Mouse (Mus musculus) stomach, embryonic 14.5 days (tissue): Measurements from ENCODE around the gene Dynlt3. TPM values are rescaled to one million over a fixed set of nuclear protein-coding genes. Genes with fewer than 3 reads are reported as not detected.
"Not testable (repeated sequence)": the region's sequence is repeated elsewhere in the genome, so short reads cannot be mapped to it uniquely, and the experiment has no call there.

Experiments
- ATAC-seq: fragments of 200-750 bp; cut with Nextera tagmentation; 2 replicates; pipeline ENCODE4 v1.8.0; 2017; ENCODE audit warnings: low read depth, moderate TSS enrichment; ENCODE audit not compliant: insufficient number of reproducible peaks, insufficient read depth, low FRiP score
- H3K27ac ChIP-seq: fragments of 300-500 bp; sonication (generic); 2 replicates; pipeline ENCODE4 v1.5.1; 2014; ENCODE audit warnings: mild to moderate bottlenecking, low read length, moderate library complexity, mixed read lengths
- H3K27me3 ChIP-seq: fragments of 300-500 bp; sonication (generic); 2 replicates; pipeline ENCODE4 v1.6.1; 2014; ENCODE audit warnings: low read length, control low read depth, mixed read lengths; ENCODE audit not compliant: control insufficient read depth, insufficient read depth
- H3K36me3 ChIP-seq: fragments of 300-500 bp; sonication (generic); 2 replicates; pipeline ENCODE4 v1.6.1; 2014; ENCODE audit warnings: mild to moderate bottlenecking, control low read depth, low read length, moderate library complexity, mixed read lengths; ENCODE audit not compliant: control insufficient read depth, insufficient read depth
- H3K4me1 ChIP-seq: fragments of 300-500 bp; sonication (generic); 2 replicates; pipeline ENCODE4 v1.6.1; 2014; ENCODE audit warnings: low read length, control low read depth, mixed read lengths; ENCODE audit not compliant: control insufficient read depth, insufficient read depth
- H3K4me2 ChIP-seq: fragments of 300-500 bp; sonication (generic); replicated peaks from 2 replicates; pipeline ENCODE4 v1.6.1; 2014; ENCODE audit warnings: low read depth, low read length, control low read depth
- H3K4me3 ChIP-seq: fragments of 300-500 bp; sonication (generic); 2 replicates; pipeline ENCODE4 v1.5.1; 2014; ENCODE audit warnings: low read depth, low read length, control low read depth
- H3K9ac ChIP-seq: fragments of 300-500 bp; sonication (generic); replicated peaks from 2 replicates; pipeline ENCODE4 v1.6.1; 2014; ENCODE audit warnings: low read depth, mild to moderate bottlenecking, control low read depth, low read length, moderate library complexity, mixed read lengths
- H3K9me3 ChIP-seq: fragments of 300-500 bp; sonication (generic); 2 replicates; pipeline ENCODE4 v1.6.1; 2016; ENCODE audit warnings: low read depth, low read length, control low read depth; ENCODE audit not compliant: control insufficient read depth
- WGBS: fragments of 180-500 bp; shearing (Covaris S2); extraction: QIAGEN DNeasy Blood & Tissue Kit; methylation state at CpG from one replicate; pipeline ENCODE4 v1.1.7; 2014; 5-methylcytosine and 5-hydroxymethylcytosine counted together
- polyA plus RNA-seq: library from polyadenylated mRNA; unstranded; fragments of >200 nt; fragmentation: Nextera tagmentation; extraction: Ambion mirVana; gene quantifications from 2 replicates; pipeline ENCODE4 v1.2.1, GENCODE M21; 2014

Dynlt3 gene
- polyA plus RNA-seq, result 67.8 and 71.9 TPM in 2 replicates

GRCm38 (mm10) chrX:9662391-9663111 lies at the start of gene Dynlt3:
Gene Dynlt3 (minus strand): TSS chrX:9663003.
- Histone ChIP-seq H3K4me2 (peak within 1 kb of the TSS; percentile 56), H3K9ac (peak within 1 kb of the TSS; percentile 36; the same call in 1 of the 2 replicates), H3K9me3 (no peaks in the 10 kb centered on the region), H3K27ac (peak within 1 kb of the TSS; percentile 83), H3K27me3 (no peaks in the 10 kb centered on the region), H3K4me3 (peak within 1 kb of the TSS; percentile 42), H3K4me1 (no peaks in the 10 kb centered on the region), H3K36me3 (no peaks in the 10 kb centered on the region)
- ATAC-seq, result peak; percentile 98
- 17% methylated on average over 30 of the region's 30 CpGs for WGBS

- 86% methylated on average over 3 of the region's 3 CpGs for WGBS
- Histone ChIP-seq H3K4me1 (no peaks in the 10 kb centered on the region), H3K36me3 (no peaks in the 10 kb centered on the region), H3K27me3 (no peaks in the 10 kb centered on the region), H3K27ac (no peak overlapping the region), H3K9ac (no peak overlapping the region), H3K9me3 (no peaks in the 10 kb centered on the region), H3K4me2 (no peak overlapping the region), H3K4me3 (no peak overlapping the region)
- no peak for ATAC-seq
Measured at GRCm38 (mm10) chrX:9699815-9700214, 37.0 kb upstream of the Dynlt3 start.

GRCm38 (mm10) chrX:9695997-9696396 lies 33.2 kb upstream of the Dynlt3 start:
- Histone ChIP-seq H3K4me2 (no peak overlapping the region), H3K4me1 (no peaks in the 10 kb centered on the region), H3K36me3 (no peaks in the 10 kb centered on the region), H3K9ac (no peak overlapping the region), H3K4me3 (no peak overlapping the region), H3K27me3 (no peaks in the 10 kb centered on the region), H3K9me3 (no peaks in the 10 kb centered on the region), H3K27ac (no peak overlapping the region)
- no peak for ATAC-seq
- WGBS, result 83% methylated on average over 6 of the region's 6 CpGs

GRCm38 (mm10) chrX:9672040-9672439 lies 9.2 kb upstream of the Dynlt3 start:
- Histone ChIP-seq H3K4me1 (no peaks in the 10 kb centered on the region), H3K9me3 (no peaks in the 10 kb centered on the region), H3K4me2 (no peak overlapping the region), H3K4me3 (no peak overlapping the region), H3K27ac (no peak overlapping the region), H3K36me3 (no peaks in the 10 kb centered on the region), H3K27me3 (no peaks in the 10 kb centered on the region), H3K9ac (no peak overlapping the region)
- WGBS, result 19% methylated on average over 1 of the region's 1 CpGs
- ATAC-seq, result no peak

- ATAC-seq, result no peak
- no peaks in the 10 kb centered on the region for H3K36me3 ChIP-seq
- 88% methylated on average over 3 of the region's 3 CpGs for WGBS
- H3K9me3 ChIP-seq, result no peaks in the 10 kb centered on the region
- no peaks in the 10 kb centered on the region for H3K27me3 ChIP-seq
- H3K4me3 ChIP-seq, result no peak overlapping the region
- H3K27ac ChIP-seq, result no peak overlapping the region
- no peaks in the 10 kb centered on the region for H3K4me1 ChIP-seq
- no peak overlapping the region for H3K4me2 ChIP-seq
- no peak overlapping the region for H3K9ac ChIP-seq
Measured at GRCm38 (mm10) chrX:9671418-9671817, 8.6 kb upstream of the Dynlt3 start.

- WGBS, result 73% methylated on average over 3 of the region's 3 CpGs
- Histone ChIP-seq H3K36me3 (no peaks in the 10 kb centered on the region), H3K9ac (no peak overlapping the region), H3K27ac (no peak overlapping the region), H3K27me3 (no peaks in the 10 kb centered on the region), H3K9me3 (no peaks in the 10 kb centered on the region), H3K4me2 (no peak overlapping the region), H3K4me3 (no peak overlapping the region), H3K4me1 (no peaks in the 10 kb centered on the region)
- no peak for ATAC-seq
Measured at GRCm38 (mm10) chrX:9652806-9653205, 10.0 kb downstream of the Dynlt3 start.

GRCm38 (mm10) chrX:9640594-9640993 lies 22.2 kb downstream of the Dynlt3 start:
- H3K36me3 ChIP-seq, H3K4me3 ChIP-seq, H3K9me3 ChIP-seq, H3K27ac ChIP-seq, H3K4me1 ChIP-seq, H3K4me2 ChIP-seq, ATAC-seq, H3K27me3 ChIP-seq, H3K9ac ChIP-seq: not testable (repeated sequence)
- WGBS, result 67% methylated on average over 5 of the region's 5 CpGs

GRCm38 (mm10) chrX:9640126-9640525 lies 22.7 kb downstream of the Dynlt3 start:
- not testable (repeated sequence) for H3K4me3 ChIP-seq, H3K27ac ChIP-seq, ATAC-seq, H3K9ac ChIP-seq, H3K4me1 ChIP-seq, H3K4me2 ChIP-seq, H3K36me3 ChIP-seq, H3K9me3 ChIP-seq, H3K27me3 ChIP-seq
- 53% methylated on average over 2 of the region's 2 CpGs for WGBS
